Mouse (Mus musculus): ENCODE results near the gene Tbccd1. TPM values are rescaled to one million over a fixed set of nuclear protein-coding genes. Genes with fewer than 3 reads are reported as not detected.
"Not testable (repeated sequence)": the region's sequence is repeated elsewhere in the genome, so short reads cannot be mapped to it uniquely, and the experiment has no call there.

Tbccd1 gene
- polyA plus RNA-seq, 1 experiment from 2014 or later: 16.7 TPM

DNA sequence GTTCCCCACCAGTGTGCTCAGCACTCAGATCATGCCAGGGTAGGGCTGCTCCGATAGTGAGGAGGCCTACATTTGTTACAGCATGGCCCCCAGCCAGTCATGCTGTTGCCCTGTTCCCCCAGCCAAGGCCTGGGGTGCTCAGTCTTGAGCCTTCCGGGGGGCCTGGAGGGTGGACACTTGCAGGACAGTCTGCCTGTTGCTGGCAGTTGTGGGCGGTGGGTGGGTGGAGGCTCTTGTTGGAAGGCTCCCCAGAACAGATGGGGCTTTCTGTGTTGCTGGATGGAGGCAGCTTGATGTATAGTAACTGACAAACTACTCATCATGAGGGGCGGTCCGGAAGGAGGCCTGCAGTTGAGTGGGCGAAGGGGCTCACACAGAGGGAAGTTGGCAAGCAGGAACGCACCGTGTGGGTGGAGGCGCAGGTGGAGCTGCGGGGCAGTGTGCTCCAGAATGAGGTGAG lies 67.5 kb downstream of the Tbccd1 start:
- no peak overlapping the region for H3K4me2 ChIP-seq
- H3K9me3 ChIP-seq (replicated peaks; ENCODE audit: control insufficient read depth, low read length): no peaks in the 10 kb centered on the region
- H3K4me3 ChIP-seq (ENCODE audit: low read depth, low read length): no peak overlapping the region
- ATAC-seq (replicated peaks; ENCODE audit: insufficient number of reproducible peaks, low FRiP score, low TSS enrichment): no peak
- 50% methylated on average over 10 of the region's 10 CpGs for WGBS (ENCODE audit: insufficient replicate concordance)
- H3K9ac ChIP-seq (ENCODE audit: low read depth, low read length): no peak overlapping the region
- H3K4me1 ChIP-seq (ENCODE audit: control insufficient read depth, insufficient read depth, low read length): peaks cover 5% of the 10 kb centered on the region; the same call in 1 of the 2 replicates
- no peaks in the 10 kb centered on the region for H3K27me3 ChIP-seq (ENCODE audit: control insufficient read depth, insufficient read depth, low read length)
- H3K27ac ChIP-seq (ENCODE audit: low read depth, low read length): no peak overlapping the region
- no peaks in the 10 kb centered on the region for H3K36me3 ChIP-seq (ENCODE audit: control insufficient read depth, insufficient read depth, low read length)

GRCm38 (mm10) chr16:22782686-22783085 lies 74.8 kb downstream of the Tbccd1 start:
- H3K9ac ChIP-seq (ENCODE audit: low read depth, low read length): no peak overlapping the region
- no peak overlapping the region for H3K4me2 ChIP-seq
- no peaks in the 10 kb centered on the region for H3K9me3 ChIP-seq (replicated peaks; ENCODE audit: control insufficient read depth, low read length)
- H3K27ac ChIP-seq (ENCODE audit: low read depth, low read length): no peak overlapping the region
- ATAC-seq (replicated peaks; ENCODE audit: insufficient number of reproducible peaks, low FRiP score, low TSS enrichment): no peak
- H3K4me1 ChIP-seq (ENCODE audit: control insufficient read depth, insufficient read depth, low read length): no peaks in the 10 kb centered on the region
- H3K36me3 ChIP-seq (ENCODE audit: control insufficient read depth, insufficient read depth, low read length): no peaks in the 10 kb centered on the region
- H3K4me3 ChIP-seq (ENCODE audit: low read depth, low read length): no peak overlapping the region
- WGBS (ENCODE audit: insufficient replicate concordance): 74% methylated on average over 5 of the region's 5 CpGs
- no peaks in the 10 kb centered on the region for H3K27me3 ChIP-seq (ENCODE audit: control insufficient read depth, insufficient read depth, low read length)

DNA sequence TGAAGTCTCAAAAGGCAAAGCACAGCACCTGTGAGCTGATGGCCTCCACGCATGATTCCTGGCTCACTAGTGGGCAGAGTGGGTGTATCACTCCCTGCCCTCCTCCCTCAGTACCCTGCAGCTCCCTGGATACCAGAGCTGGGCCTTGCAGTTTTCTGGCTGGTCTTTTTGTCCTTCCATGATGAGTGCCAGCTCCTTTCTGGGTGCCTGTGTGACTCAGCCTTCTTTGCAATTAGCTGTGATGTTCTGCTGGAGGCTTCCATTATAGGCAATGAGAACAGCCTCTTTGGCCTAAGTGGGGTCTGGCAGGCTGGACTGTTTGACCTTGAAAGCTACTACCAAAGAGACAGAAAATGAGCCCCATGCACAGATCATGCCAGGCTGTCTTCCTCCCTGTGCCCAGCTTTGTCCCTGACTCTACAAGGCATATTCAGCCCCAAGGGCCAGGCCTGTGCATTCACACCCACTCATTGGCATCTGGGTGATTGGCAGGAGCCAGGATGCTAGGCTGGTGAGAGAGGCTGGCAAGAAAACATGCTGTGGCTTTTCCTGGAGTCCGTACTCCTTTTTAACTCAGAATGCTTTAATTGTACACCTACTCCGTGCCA lies 78.1 kb downstream of the Tbccd1 start:
- WGBS (ENCODE audit: insufficient replicate concordance): 84% methylated on average over 3 of the region's 3 CpGs
- Histone ChIP-seq H3K4me2 (no peak overlapping the region), H3K9ac (ENCODE audit: low read depth, low read length) (no peak overlapping the region), H3K4me3 (ENCODE audit: low read depth, low read length) (no peak overlapping the region), H3K27ac (ENCODE audit: low read depth, low read length) (no peak overlapping the region), H3K4me1 (ENCODE audit: control insufficient read depth, insufficient read depth, low read length) (no peaks in the 10 kb centered on the region), H3K27me3 (ENCODE audit: control insufficient read depth, insufficient read depth, low read length) (no peaks in the 10 kb centered on the region), H3K36me3 (ENCODE audit: control insufficient read depth, insufficient read depth, low read length) (no peaks in the 10 kb centered on the region), H3K9me3 (replicated peaks; ENCODE audit: control insufficient read depth, low read length) (no peaks in the 10 kb centered on the region)
- ATAC-seq (replicated peaks; ENCODE audit: insufficient number of reproducible peaks, low FRiP score, low TSS enrichment): no peak

DNA sequence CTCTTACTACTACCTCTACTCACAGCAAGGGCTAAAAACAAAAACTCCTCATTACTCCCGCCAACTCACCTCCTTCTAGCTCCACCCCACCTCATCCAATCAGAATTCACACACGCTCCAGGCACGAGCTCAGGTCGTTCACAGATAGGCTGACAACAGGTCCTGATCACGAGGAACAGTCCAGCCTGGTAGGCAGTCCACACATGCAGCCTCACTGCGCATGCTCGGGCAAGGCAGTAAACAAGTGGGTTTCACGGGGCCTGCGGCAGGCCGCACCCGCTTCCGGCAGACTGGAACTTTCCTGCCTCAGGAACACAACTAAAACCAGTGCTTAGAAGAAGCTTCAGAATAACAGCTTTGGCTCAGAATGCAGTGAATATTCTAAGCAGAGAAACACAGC lies 79.2 kb downstream of the Tbccd1 start:
- H3K4me3 ChIP-seq (ENCODE audit: low read depth, low read length); H3K36me3 ChIP-seq (ENCODE audit: control insufficient read depth, insufficient read depth, low read length); H3K27me3 ChIP-seq (ENCODE audit: control insufficient read depth, insufficient read depth, low read length); H3K9ac ChIP-seq (ENCODE audit: low read depth, low read length); H3K27ac ChIP-seq (ENCODE audit: low read depth, low read length); H3K9me3 ChIP-seq (replicated peaks; ENCODE audit: control insufficient read depth, low read length); ATAC-seq (replicated peaks; ENCODE audit: insufficient number of reproducible peaks, low FRiP score, low TSS enrichment); H3K4me2 ChIP-seq; H3K4me1 ChIP-seq (ENCODE audit: control insufficient read depth, insufficient read depth, low read length): not testable (repeated sequence)
- 88% methylated on average over 12 of the region's 12 CpGs for WGBS (ENCODE audit: insufficient replicate concordance)

DNA sequence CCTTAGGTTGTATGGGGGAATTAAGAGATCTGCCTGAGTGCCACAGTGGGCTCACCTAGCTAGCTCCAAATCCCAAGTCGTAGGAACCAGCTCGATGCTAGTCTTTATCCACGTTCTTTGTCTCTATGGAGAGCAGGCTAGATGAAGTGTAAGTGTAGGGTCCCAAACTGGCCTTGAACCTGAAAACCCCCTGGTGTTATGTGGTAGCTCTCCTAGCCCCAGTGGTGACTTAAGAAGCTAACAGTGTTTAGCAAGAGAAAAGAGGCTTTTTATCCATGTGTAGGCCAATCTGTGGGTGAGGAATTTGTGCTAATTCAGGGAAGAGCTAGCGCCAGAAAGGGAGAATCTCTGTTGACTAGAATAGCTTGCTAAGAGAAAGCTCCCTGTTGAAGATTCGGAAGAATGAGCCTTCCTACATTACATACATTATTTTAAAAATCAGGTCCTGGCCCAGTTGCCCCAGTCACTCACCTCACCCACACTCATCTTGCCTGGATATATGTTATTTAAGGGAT lies 81.9 kb downstream of the Tbccd1 start:
- H3K9ac ChIP-seq (ENCODE audit: low read depth, low read length): no peak overlapping the region
- H3K27me3 ChIP-seq (ENCODE audit: control insufficient read depth, insufficient read depth, low read length): no peaks in the 10 kb centered on the region
- H3K9me3 ChIP-seq (replicated peaks; ENCODE audit: control insufficient read depth, low read length): no peaks in the 10 kb centered on the region
- H3K27ac ChIP-seq (ENCODE audit: low read depth, low read length): no peak overlapping the region
- H3K36me3 ChIP-seq (ENCODE audit: control insufficient read depth, insufficient read depth, low read length): no peaks in the 10 kb centered on the region
- 0 out of 2 replicates have a peak, but pooled peaks cover 3% of the 10 kb centered on the region for H3K4me1 ChIP-seq (ENCODE audit: control insufficient read depth, insufficient read depth, low read length)
- ATAC-seq (replicated peaks; ENCODE audit: insufficient number of reproducible peaks, low FRiP score, low TSS enrichment): no peak
- H3K4me2 ChIP-seq: no peak overlapping the region
- H3K4me3 ChIP-seq (ENCODE audit: low read depth, low read length): no peak overlapping the region
- 68% methylated on average over 5 of the region's 5 CpGs for WGBS (ENCODE audit: insufficient replicate concordance)

GRCm38 (mm10) chr16:22768661-22769060 lies 88.8 kb downstream of the Tbccd1 start:
- H3K4me1 ChIP-seq (ENCODE audit: control insufficient read depth, insufficient read depth, low read length): peaks cover 6% of the 10 kb centered on the region; the same call in 1 of the 2 replicates
- 86% methylated on average over 8 of the region's 8 CpGs for WGBS (ENCODE audit: insufficient replicate concordance)
- H3K9ac ChIP-seq (ENCODE audit: low read depth, low read length): no peak overlapping the region
- H3K9me3 ChIP-seq (replicated peaks; ENCODE audit: control insufficient read depth, low read length): no peaks in the 10 kb centered on the region
- no peaks in the 10 kb centered on the region for H3K27me3 ChIP-seq (ENCODE audit: control insufficient read depth, insufficient read depth, low read length)
- no peak overlapping the region for H3K27ac ChIP-seq (ENCODE audit: low read depth, low read length)
- H3K4me3 ChIP-seq (ENCODE audit: low read depth, low read length): no peak overlapping the region
- no peak for ATAC-seq (replicated peaks; ENCODE audit: insufficient number of reproducible peaks, low FRiP score, low TSS enrichment)
- H3K36me3 ChIP-seq (ENCODE audit: control insufficient read depth, insufficient read depth, low read length): no peaks in the 10 kb centered on the region
- H3K4me2 ChIP-seq: no peak overlapping the region

GRCm38 (mm10) chr16:22767405-22767804 lies 90.1 kb downstream of the Tbccd1 start:
- H3K9ac ChIP-seq (ENCODE audit: low read depth, low read length): no peak overlapping the region
- 83% methylated on average over 3 of the region's 3 CpGs for WGBS (ENCODE audit: insufficient replicate concordance)
- no peaks in the 10 kb centered on the region for H3K36me3 ChIP-seq (ENCODE audit: control insufficient read depth, insufficient read depth, low read length)
- no peak for ATAC-seq (replicated peaks; ENCODE audit: insufficient number of reproducible peaks, low FRiP score, low TSS enrichment)
- no peak overlapping the region for H3K4me3 ChIP-seq (ENCODE audit: low read depth, low read length)
- no peaks in the 10 kb centered on the region for H3K27me3 ChIP-seq (ENCODE audit: control insufficient read depth, insufficient read depth, low read length)
- H3K9me3 ChIP-seq (replicated peaks; ENCODE audit: control insufficient read depth, low read length): no peaks in the 10 kb centered on the region
- no peak overlapping the region for H3K4me2 ChIP-seq
- no peak overlapping the region for H3K27ac ChIP-seq (ENCODE audit: low read depth, low read length)
- H3K4me1 ChIP-seq (ENCODE audit: control insufficient read depth, insufficient read depth, low read length): peaks cover 3% of the 10 kb centered on the region; the same call in 1 of the 2 replicates

DNA sequence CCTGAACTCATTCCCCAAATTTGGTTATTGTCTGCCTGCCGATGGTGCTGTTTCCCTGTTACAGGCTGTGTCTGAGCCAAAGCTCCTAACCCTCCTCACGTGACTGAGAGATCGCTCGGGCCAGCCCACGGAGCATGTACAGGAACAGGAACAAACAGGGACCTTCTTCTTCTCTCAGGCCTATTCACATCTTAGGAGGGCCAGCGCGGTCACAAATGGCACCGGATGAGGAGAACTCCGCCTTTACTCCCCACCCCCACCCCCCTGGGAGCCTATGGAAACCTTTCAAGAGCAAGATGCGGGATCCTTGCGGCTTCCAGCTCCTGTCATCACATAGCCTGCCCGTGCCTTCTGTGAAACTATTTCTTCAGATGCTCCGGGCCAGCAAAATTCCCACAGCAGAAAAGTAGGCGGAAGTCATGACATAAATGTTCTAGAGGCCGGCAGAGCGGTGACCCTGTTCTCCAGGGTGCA lies 90.7 kb downstream of the Tbccd1 start:
- no peaks in the 10 kb centered on the region for H3K9me3 ChIP-seq (replicated peaks; ENCODE audit: control insufficient read depth, low read length)
- H3K9ac ChIP-seq (ENCODE audit: low read depth, low read length): no peak overlapping the region
- H3K36me3 ChIP-seq (ENCODE audit: control insufficient read depth, insufficient read depth, low read length): no peaks in the 10 kb centered on the region
- no peak overlapping the region for H3K4me3 ChIP-seq (ENCODE audit: low read depth, low read length)
- WGBS (ENCODE audit: insufficient replicate concordance): 51% methylated on average over 16 of the region's 16 CpGs
- no peak for ATAC-seq (replicated peaks; ENCODE audit: insufficient number of reproducible peaks, low FRiP score, low TSS enrichment)
- H3K27me3 ChIP-seq (ENCODE audit: control insufficient read depth, insufficient read depth, low read length): no peaks in the 10 kb centered on the region
- peak overlapping the region; percentile 34; the same call in 1 of the 2 replicates for H3K4me2 ChIP-seq
- peaks cover 3% of the 10 kb centered on the region; the same call in 1 of the 2 replicates for H3K4me1 ChIP-seq (ENCODE audit: control insufficient read depth, insufficient read depth, low read length)
- no peak overlapping the region for H3K27ac ChIP-seq (ENCODE audit: low read depth, low read length)

GRCm38 (mm10) chr16:22765531-22765930 lies 91.9 kb downstream of the Tbccd1 start:
- Histone ChIP-seq H3K27ac (ENCODE audit: low read depth, low read length) (no peak overlapping the region), H3K9ac (ENCODE audit: low read depth, low read length) (no peak overlapping the region), H3K4me3 (ENCODE audit: low read depth, low read length) (no peak overlapping the region), H3K27me3 (ENCODE audit: control insufficient read depth, insufficient read depth, low read length) (no peaks in the 10 kb centered on the region), H3K4me1 (ENCODE audit: control insufficient read depth, insufficient read depth, low read length) (peaks cover 3% of the 10 kb centered on the region; the same call in 1 of the 2 replicates), H3K36me3 (ENCODE audit: control insufficient read depth, insufficient read depth, low read length) (no peaks in the 10 kb centered on the region), H3K4me2 (no peak overlapping the region), H3K9me3 (replicated peaks; ENCODE audit: control insufficient read depth, low read length) (peaks cover under 1% of the 10 kb centered on the region; the same call in 1 of the 2 replicates)
- no peak for ATAC-seq (replicated peaks; ENCODE audit: insufficient number of reproducible peaks, low FRiP score, low TSS enrichment)
- WGBS (ENCODE audit: insufficient replicate concordance): 81% methylated on average over 7 of the region's 7 CpGs

Data from heart, embryonic 11.5 days (tissue).